Mouse (Mus musculus): ENCODE data around the gene Dnajb2.

Gene Dnajb2

GRCm38 (mm10) chr1:75219531-75219930 is 16.7 kb upstream of the Dnajb2 start, which contains the start of gene Tuba4a:
Tuba4a (minus strand) TSS chr1:75219865.
- DNase-seq, result peak in 1 of 2 experiments; percentile 39

GRCm38 (mm10) chr1:75221538-75221937 is 14.7 kb upstream of the Dnajb2 start:
- no peak for DNase-seq

DNA sequence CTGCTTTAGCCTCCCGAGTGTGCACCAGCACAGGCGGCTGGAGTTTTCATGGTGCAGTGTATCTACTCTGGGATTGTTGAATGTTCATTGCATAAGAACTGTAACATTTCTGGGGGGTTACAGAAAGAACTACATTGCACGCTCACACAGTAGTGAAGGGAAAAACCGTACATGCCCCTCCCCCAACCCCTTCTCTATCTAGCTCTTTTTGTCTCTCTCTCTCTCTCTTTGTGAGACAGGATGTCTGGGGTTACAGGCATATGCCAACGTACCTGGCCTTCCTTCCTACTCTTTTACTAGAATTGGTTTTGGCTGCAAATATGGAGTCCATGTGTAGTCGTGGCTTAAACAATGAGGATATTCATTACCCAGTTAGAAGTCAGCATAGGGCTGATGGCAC is 13.3 kb upstream of the Dnajb2 start:
- no peak for DNase-seq

DNA sequence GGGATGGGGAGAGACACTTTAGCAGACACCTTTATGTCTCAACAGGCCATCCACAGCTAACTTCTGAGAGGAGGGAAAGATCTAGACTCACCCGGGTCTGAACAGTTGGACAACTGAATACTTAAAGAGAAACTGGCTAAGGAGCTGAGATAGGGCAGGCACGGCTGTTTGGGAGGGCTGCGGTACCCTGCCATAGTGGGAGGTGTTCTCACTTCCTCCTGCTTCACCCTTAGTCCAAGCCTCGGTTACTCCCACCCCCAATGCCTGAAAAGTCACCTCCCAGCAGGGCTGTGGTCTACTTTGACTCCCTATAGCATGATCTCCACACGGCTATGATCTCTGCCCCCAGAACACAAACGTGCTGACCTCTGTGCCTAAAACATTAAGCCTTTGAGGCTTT is 12.7 kb upstream of the Dnajb2 start:
- DNase-seq, result no peak

DNA sequence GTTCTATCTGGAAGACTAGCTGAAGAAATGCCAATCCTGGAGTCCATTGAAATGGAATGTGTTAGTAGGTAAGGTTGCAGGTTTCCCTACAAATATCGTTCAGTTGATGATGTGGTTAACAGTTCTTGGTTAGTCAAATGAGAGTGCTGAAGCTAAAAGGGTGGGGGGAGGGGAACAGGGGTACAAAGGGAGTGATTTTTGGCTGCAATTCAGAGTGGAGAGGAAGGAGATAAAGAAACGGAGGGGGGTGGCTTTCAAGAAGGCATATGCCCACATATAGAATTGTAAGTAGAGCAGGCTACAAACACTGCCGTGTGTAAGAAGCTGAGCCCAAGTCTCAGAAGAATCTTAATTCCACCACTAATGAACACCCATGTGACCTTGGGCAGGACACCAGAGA is 10.7 kb upstream of the Dnajb2 start:
- no peak for DNase-seq

DNA sequence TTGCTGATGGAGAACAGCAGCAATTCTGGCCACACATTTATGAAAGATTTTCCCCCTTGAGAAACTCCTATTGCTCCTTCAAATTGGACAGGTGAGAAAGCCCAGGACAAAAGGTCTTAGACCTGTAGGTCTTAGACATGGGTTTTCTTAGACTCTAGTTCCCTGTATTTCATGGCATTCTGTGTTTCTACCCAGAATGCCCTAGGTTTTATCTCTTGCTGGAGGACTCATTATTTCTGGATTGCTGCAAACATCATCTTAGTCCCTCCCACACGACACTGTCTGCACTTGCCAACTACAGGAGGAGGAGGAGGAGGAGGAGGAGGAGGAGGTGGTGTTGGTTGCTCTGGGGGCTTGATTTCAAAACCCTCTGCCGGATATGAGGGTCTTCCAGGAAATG is 10.1 kb upstream of the Dnajb2 start:
- no peak for DNase-seq

- DNase-seq, result no peak
These were observed 8.6 kb upstream of the Dnajb2 start for GRCm38 (mm10) chr1:75227653-75228052.

GRCm38 (mm10) chr1:75229158-75229557 is 7.0 kb upstream of the Dnajb2 start:
- DNase-seq, result no peak

DNA sequence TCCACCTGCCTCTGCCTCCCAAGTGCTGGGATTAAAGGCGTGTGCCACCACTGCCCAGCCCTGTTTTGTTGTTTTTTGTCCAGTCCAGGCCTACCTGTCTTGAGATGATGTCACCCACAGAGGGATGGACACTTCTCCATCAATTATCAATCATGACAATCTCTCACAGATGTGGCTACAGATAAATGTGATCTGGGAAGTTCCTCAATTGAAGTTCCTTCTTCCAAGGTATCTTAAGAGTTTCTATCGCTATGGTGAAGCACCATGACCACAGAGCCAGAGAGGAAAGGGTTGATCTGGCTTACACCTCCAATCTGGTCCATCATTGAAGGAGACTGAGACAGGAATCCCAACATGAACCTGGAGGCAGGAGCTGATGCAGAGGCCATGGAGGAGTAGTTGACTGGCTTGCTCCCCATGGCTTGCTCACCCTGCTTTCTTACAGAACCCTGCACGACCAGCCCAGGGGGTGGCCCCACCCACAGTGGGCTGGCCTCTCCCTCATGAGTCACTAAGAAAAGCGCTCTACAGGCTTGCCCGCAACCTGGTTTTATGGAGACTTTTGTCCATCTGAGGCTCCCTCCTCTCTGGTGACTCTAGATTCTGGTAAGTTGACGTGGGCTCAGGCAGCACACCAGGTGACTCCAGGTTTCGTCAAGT is 5.7 kb upstream of the Dnajb2 start:
- DNase-seq, result peak in 1 of 2 experiments; percentile 20

DNA sequence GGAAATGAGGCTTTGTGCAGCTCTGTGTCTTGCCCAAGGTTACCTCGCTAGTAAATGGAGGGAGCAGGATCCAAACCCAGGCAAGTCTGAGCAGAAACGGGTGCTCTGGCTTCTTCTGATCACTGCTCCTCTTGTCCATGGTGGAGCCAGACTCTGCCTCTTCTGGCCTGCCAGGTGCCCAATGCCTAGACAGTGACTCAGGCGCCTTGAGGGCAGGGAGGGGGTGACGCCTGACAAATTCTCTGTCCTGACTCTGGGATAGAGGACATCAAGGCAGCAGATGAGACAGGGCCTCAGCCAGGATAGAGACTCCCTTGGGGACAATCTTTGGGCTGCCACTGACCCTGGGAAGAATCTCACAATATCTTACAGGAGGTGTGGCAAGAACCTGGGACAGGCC is 5.0 kb upstream of the Dnajb2 start:
- DNase-seq, result peak in 1 of 2 experiments; percentile 19

DNA sequence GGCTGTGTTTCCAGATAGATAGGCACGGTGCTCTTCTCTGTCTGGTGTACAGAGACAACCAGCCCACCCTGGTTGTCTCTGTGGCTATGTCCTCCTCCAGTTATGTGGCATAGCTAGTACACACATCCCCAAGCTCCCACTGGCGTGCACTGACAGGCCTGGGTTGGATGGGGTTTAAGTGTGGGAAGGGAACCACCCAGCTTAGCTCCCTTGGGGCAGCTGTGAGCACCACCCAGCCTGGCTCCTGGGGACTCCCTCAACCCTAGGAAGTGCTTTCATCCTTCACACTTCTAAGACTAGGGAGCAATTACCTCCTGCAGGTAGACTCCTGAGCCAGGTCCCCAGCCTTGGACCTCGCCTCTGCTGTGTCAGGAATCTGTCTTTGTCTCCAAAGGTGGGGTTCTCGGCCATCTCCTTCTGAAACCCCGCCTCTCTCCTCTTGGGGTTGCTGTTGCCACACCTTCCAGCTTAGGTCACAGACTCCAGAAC is 4.5 kb upstream of the Dnajb2 start, which contains the start of gene A630095N17Rik:
Gene A630095N17Rik, minus strand, starts transcription at position 439 of the 489 bp plus-strand sequence.
- DNase-seq, result peak in 1 of 2 experiments; percentile 12

GRCm38 (mm10) chr1:75232489-75232888 is 3.7 kb upstream of the Dnajb2 start:
- peak in 1 of 2 experiments; percentile 8 for DNase-seq

DNA sequence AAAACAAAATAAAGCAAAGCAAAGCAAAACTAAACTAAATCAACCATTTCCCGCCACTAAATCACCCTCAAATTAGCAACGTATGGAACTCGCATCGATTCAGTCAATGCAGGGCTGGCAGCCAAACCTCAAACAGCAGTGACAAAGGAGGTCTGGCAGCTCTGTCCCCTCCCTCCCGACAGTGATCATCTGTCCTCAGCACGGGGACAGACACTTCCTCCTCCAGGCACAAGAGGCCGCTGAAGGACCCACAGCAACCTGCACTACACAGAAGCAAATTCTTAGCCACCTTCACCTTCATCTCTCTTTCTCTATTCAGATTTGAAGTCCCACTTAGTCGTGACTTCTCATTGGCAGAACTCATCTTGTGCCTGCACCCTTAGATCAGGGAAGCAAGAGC is 1.6 kb upstream of the Dnajb2 start:
- DNase-seq, result peak; percentile 72 to 76

DNA sequence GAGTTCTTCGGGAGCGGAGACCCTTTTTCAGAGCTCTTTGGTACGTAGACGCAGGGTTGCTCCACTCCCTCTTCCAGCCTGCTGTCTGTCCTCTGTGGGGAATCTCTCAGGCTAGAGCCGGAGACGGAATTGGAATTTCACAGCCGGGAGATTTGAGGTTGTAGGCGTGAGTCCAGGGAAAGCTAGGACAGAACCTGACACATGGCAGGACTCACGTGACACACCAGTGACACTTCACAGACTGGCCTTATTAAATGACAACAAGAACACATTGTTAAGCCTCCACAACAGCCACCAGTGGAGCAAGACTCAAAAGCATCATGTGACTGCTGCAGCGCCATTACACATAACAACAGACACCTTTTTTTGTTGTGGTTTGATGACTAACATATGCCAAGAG is 3.4 kb downstream of the Dnajb2 start:
- no peak for DNase-seq

GRCm38 (mm10) chr1:75243411-75243810 is 7.2 kb downstream of the Dnajb2 start:
- DNase-seq, result no peak

DNA sequence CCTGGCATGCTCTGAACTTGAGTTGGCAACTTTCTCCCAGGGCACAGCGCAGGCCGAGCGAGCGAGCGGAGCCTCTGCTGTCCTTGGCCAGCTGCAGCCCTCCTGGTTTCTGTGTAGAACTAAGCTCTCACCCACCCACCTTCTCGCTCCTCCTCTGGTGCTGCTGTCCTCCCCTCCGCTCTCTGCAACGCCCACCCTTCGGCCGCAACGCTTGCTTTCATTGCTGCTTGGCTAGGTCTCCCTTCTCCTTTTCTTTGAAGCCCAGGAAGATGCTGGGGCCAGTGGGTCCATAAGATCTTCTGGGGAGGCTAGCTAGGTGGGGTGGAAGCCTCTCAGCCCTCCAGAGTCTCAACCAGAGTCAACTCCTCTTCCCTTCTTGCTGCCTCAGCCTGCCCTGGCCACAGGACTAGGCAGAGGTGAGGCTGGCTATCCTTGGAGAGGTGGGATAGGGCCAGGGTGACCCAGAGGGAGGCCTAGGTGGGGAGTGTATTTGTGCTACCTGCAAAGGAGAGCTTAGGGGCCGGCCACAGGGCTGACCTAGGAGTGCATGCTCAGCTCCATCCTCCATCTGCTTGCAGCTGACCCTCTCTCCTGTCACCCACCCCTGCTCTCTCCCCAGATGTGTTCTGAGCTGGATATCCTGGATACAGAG is 8.1 kb downstream of the Dnajb2 start:
- no peak for DNase-seq

GRCm38 (mm10) chr1:75244836-75245235 is 8.6 kb downstream of the Dnajb2 start:
- peak in 1 of 2 experiments; percentile 55 for DNase-seq

- DNase-seq, result no peak
These were observed 11.1 kb downstream of the Dnajb2 start for GRCm38 (mm10) chr1:75247071-75247930.

DNA sequence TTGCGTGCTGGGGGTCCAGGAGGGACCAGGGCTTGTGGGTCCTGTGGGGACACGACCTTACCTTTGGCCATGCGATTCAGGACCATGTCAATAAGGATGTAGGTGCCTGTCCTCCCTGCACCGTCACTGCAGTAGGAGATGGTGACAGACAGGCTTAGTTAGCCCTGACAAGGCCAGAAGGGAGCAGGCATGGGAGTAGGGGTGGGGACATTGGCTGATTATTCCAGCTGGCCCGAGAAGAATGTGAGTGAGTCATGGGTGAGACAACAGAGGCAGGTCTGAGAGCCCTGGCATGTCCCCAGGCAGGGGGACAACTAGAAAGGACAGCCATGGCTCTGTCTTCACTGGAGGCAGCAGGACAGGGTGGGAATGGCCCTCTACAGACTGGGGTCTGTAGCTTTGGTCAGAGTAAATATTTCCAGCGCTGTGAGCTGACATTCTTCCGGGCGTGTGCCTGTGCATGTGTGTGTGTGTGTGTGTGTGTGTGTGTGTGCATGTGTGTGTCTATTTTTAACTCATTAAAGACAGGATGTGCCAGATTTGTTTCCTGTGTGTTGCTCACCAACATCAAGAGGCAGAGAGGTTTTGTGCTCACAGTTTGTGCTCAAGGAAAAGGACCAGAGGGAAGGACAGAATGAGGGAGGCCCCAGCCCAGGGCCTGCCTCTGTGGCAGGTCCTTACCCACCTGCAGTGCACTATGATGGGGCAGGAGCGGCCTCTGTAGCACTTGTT is 12.0 kb downstream of the Dnajb2 start:
- DNase-seq, result peak; percentile 50 to 72

DNA sequence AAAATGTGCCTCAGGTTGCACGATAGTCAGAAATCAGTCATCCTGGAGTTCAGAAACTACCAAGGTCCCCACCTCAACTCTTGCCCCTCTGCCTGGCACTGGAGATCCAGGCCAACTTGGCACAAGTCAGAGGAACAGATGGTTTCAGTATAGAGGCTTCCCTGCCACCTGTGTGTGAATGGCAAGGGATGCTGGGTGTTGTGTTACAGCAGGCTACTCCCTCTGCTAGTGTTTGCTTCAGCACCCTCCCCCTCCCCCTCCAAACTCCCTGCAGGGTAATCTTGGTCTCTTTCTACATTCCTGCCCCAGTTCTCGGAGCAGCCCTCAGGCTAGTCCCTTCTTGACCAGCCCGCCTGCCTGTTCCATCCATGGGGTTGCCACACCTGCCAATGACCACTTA is 14.3 kb downstream of the Dnajb2 start:
- DNase-seq, result no peak

GRCm38 (mm10) chr1:75251112-75251970 is 15.1 kb downstream of the Dnajb2 start:
- DNase-seq, result peak; percentile 89 to 90

- no peak for DNase-seq
These were observed 16.1 kb downstream of the Dnajb2 start for GRCm38 (mm10) chr1:75252308-75252707.
